Mouse (Mus musculus) MEL (cell line): ENCODE results near the gene Babam2. TPM values are rescaled to one million over a fixed set of nuclear protein-coding genes. Genes with fewer than 3 reads are reported as not detected.

ENCODE experiments used
- DNase-seq: peaks from one replicate; pipeline ENCODE4 v3.0.0; 2011; ENCODE audit warnings: low read depth, low spot score
- H3K27ac ChIP-seq: 2 replicates; pipeline ENCODE4 v1.5.1; 2012; ENCODE audit warnings: low read depth, mild to moderate bottlenecking, control low read depth, low read length, moderate library complexity; ENCODE audit not compliant: control insufficient read depth
- H3K27me3 ChIP-seq, 2 experiments: fragments of 150-350 bp in 1 of 2; sonication (generic) in 1 of 2; 2 replicates each; pipeline ENCODE4 v1.6.1; 2012; ENCODE audit warnings: low read length in 2 of 2, mild to moderate bottlenecking in 2 of 2, improper control_type of control experiment in 1 of 2, moderate library complexity in 1 of 2; ENCODE audit not compliant: insufficient read depth in 2 of 2, control insufficient read depth in 1 of 2
- H3K36me3 ChIP-seq, 2 experiments: 2 replicates each; pipeline ENCODE4 v1.6.1; 2012 to 2014; ENCODE audit warnings: low read length in 2 of 2, improper control_type of control experiment in 1 of 2, inconsistent platforms in 1 of 2, mild to moderate bottlenecking in 1 of 2; ENCODE audit not compliant: insufficient read depth in 2 of 2, control insufficient read depth in 1 of 2
- H3K4me1 ChIP-seq, 2 experiments: fragments of 150-350 bp in 1 of 2; sonication (generic) in 1 of 2; 2 replicates each; pipeline ENCODE4 v1.6.1; 2012; ENCODE audit warnings: low read length in 2 of 2, improper control_type of control experiment in 1 of 2, mild to moderate bottlenecking in 1 of 2; ENCODE audit not compliant: insufficient read depth in 2 of 2, control insufficient read depth in 1 of 2
- H3K4me3 ChIP-seq, 2 experiments: fragments of 150-350 bp in 1 of 2; sonication (generic) in 1 of 2; 2 replicates each; pipeline ENCODE4 v1.5.1; 2012; ENCODE audit warnings: low read depth in 2 of 2, low read length in 2 of 2, mild to moderate bottlenecking in 2 of 2, moderate library complexity in 2 of 2, control low read depth in 1 of 2, improper control_type of control experiment in 1 of 2; ENCODE audit not compliant: control insufficient read depth in 1 of 2, insufficient read depth in 1 of 2
- H3K79me2 ChIP-seq: 2 replicates; pipeline ENCODE4 v1.6.1; 2012; ENCODE audit warnings: mild to moderate bottlenecking, low read length, moderate library complexity; ENCODE audit not compliant: control insufficient read depth, poor library complexity, insufficient read depth
- H3K9ac ChIP-seq: 2 replicates; pipeline ENCODE4 v1.6.1; 2012; ENCODE audit warnings: low read depth, mild to moderate bottlenecking, control low read depth, low read length, moderate library complexity; ENCODE audit not compliant: control insufficient read depth, poor library complexity, severe bottlenecking
- H3K9me3 ChIP-seq: fragments of 150-350 bp; sonication (generic); replicated peaks from 2 replicates; pipeline ENCODE4 v1.6.1; 2012; ENCODE audit warnings: mild to moderate bottlenecking, low read length, improper control_type of control experiment, moderate library complexity; ENCODE audit not compliant: insufficient read depth
- CHD1 ChIP-seq: IDR thresholded peaks from 2 replicates; pipeline ENCODE4 v1.6.1; 2012; ENCODE audit warnings: low read depth, mild to moderate bottlenecking, inconsistent platforms, low read length, improper control_type of control experiment
- CHD2 ChIP-seq: IDR thresholded peaks from 2 replicates; pipeline ENCODE4 v1.6.1; 2011; ENCODE audit warnings: low read length, improper control_type of control experiment
- EP300 ChIP-seq, 2 experiments: IDR thresholded peaks; 2 replicates each; pipeline ENCODE4 v1.6.1; 2011; ENCODE audit warnings: improper control_type of control experiment in 2 of 2, low read length in 2 of 2, low read depth in 1 of 2, mild to moderate bottlenecking in 1 of 2
- ETS1 ChIP-seq: IDR thresholded peaks from 2 replicates; pipeline ENCODE4 v1.6.1; 2012; ENCODE audit warnings: low read depth, mild to moderate bottlenecking, inconsistent platforms, low read length, improper control_type of control experiment, moderate library complexity
- HCFC1 ChIP-seq: IDR thresholded peaks from 2 replicates; pipeline ENCODE4 v1.6.1; 2012; ENCODE audit warnings: low read depth, mild to moderate bottlenecking, inconsistent platforms, low read length, improper control_type of control experiment, moderate library complexity
- MAFK ChIP-seq: IDR thresholded peaks from 2 replicates; pipeline ENCODE4 v1.6.1; 2011; ENCODE audit warnings: low read depth, mild to moderate bottlenecking, low read length, improper control_type of control experiment, borderline replicate concordance
- MAX ChIP-seq: IDR thresholded peaks from 2 replicates; pipeline ENCODE4 v1.6.1; 2011; ENCODE audit warnings: low read length, improper control_type of control experiment
- MAZ ChIP-seq: IDR thresholded peaks from 2 replicates; pipeline ENCODE4 v1.6.1; 2012; ENCODE audit warnings: low read depth, mild to moderate bottlenecking, inconsistent platforms, low read length, improper control_type of control experiment
- MYB ChIP-seq: IDR thresholded peaks from 2 replicates; pipeline ENCODE4 v1.6.1; 2011; ENCODE audit warnings: mild to moderate bottlenecking, low read depth, low read length, improper control_type of control experiment
- NELFE ChIP-seq: IDR thresholded peaks from 2 replicates; pipeline ENCODE4 v1.6.1; 2011; ENCODE audit warnings: low read depth, low read length, improper control_type of control experiment
- POLR2A ChIP-seq, 2 experiments: IDR thresholded peaks; 2 replicates each; pipeline ENCODE4 v1.6.1; 2011 to 2012; ENCODE audit warnings: low read length in 2 of 2, mild to moderate bottlenecking in 2 of 2, control low read depth in 1 of 2, improper control_type of control experiment in 1 of 2, low read depth in 1 of 2, moderate library complexity in 1 of 2; ENCODE audit not compliant: control insufficient read depth in 1 of 2, insufficient read depth in 1 of 2, poor library complexity in 1 of 2
- POLR2AphosphoS5 ChIP-seq: IDR thresholded peaks from 2 replicates; pipeline ENCODE4 v1.6.1; 2012; ENCODE audit warnings: low read depth, borderline replicate concordance, mild to moderate bottlenecking, inconsistent platforms, low read length, moderate library complexity, mixed read lengths
- RAD21 ChIP-seq: IDR thresholded peaks from 2 replicates; pipeline ENCODE4 v1.6.1; 2011; ENCODE audit warnings: mild to moderate bottlenecking, low read depth, low read length, improper control_type of control experiment
- RCOR1 ChIP-seq: IDR thresholded peaks from 2 replicates; pipeline ENCODE4 v1.6.1; 2012; ENCODE audit warnings: low read depth, mild to moderate bottlenecking, inconsistent platforms, low read length, improper control_type of control experiment
- SIN3A ChIP-seq: IDR thresholded peaks from 2 replicates; pipeline ENCODE4 v1.6.1; 2012; ENCODE audit warnings: low read length, improper control_type of control experiment, inconsistent platforms
- TCF12 ChIP-seq: IDR thresholded peaks from 2 replicates; pipeline ENCODE4 v1.6.1; 2014; ENCODE audit warnings: low read depth, mild to moderate bottlenecking, inconsistent platforms, low read length, improper control_type of control experiment, moderate library complexity
- UBTF ChIP-seq: IDR thresholded peaks from 2 replicates; pipeline ENCODE4 v1.6.1; 2012; ENCODE audit warnings: low read depth, mild to moderate bottlenecking, inconsistent platforms, low read length, improper control_type of control experiment, moderate library complexity, borderline replicate concordance; ENCODE audit not compliant: insufficient read depth
- USF1 ChIP-seq: IDR thresholded peaks from 2 replicates; pipeline ENCODE4 v1.6.1; 2014; ENCODE audit warnings: low read depth, mild to moderate bottlenecking, inconsistent platforms, low read length, improper control_type of control experiment, moderate library complexity
- ZC3H11A ChIP-seq: IDR thresholded peaks from 2 replicates; pipeline ENCODE4 v1.6.1; 2012; ENCODE audit warnings: low read depth, mild to moderate bottlenecking, inconsistent platforms, low read length, improper control_type of control experiment
- polyA plus RNA-seq, 2 experiments: library from polyadenylated mRNA; stranded (reverse) in 1 of 2; unstranded in 1 of 2; fragments of >175 nt in 1 of 2; fragments of >200 nt in 1 of 2; gene quantifications; 2 replicates each; pipeline versions ENCODE4 v1.2.1 to v1.2.4; 2012; ENCODE audit warnings: low replicate concordance in 2 of 2, low read depth in 1 of 2; ENCODE audit not compliant: insufficient read length in 2 of 2, insufficient read depth in 1 of 2, missing spikeins in 1 of 2
- total RNA-seq: library from RNA; depleted of rRNA; stranded (reverse); fragments of 300-350 nt; gene quantifications from 2 replicates; pipeline ENCODE4 v1.2.3, GENCODE M21; 2012

The Babam2 gene
- total and polyA plus RNA-seq, 3 experiments, result 43.3 to 86.6 TPM; not detected in 1

DNA sequence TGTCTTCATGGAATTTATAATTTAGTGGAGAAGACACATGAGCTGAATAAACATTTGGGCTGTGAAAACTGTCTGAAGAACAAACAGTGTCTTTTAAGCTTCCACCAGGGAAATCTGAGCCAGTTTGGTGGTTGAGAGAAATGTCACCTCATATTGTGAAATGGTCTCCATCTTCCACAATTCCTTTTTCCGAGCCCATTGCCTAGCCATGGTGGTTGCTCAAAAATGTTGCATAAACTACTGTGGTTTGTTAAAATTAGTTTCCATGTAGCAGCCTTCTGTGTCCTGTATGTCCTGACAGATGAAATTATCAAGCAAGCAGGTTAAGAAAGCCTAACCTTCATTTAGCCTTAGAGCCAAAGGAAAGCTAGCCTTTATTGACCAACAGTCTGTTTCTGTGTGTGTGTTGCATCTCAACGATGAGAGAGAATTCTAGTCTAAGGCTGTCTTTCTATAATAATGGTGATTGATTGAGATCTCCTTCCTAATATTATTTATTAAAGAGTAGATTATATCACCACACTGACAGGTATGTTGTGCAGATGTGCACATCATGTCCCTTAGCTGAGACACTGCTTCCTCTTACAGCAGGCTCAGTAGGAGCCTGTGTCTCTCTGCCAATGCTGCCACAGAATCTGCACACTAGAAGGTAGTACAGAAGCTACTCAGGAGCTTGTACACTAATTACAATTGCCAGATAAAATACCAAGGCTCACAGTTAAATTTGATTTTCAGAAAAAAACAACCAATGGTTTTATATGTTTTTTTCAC, 46.8 kb upstream of the Babam2 start:
- no peak for TF ChIP-seq MAFK
- no peak for TF ChIP-seq MAZ
- TF ChIP-seq CHD2, result no peak
- no peak for TF ChIP-seq POLR2A (IDR thresholded peaks at IDR 0.05; ENCODE audit: control insufficient read depth in 1 of 2, insufficient read depth in 1 of 2, low read depth in 1 of 2, low read length in 2 of 2, poor library complexity in 1 of 2)
- TF ChIP-seq, all 39 proteins: peak for 0
- Histone ChIP-seq H3K27ac (no peak overlapping the region), H3K27me3 (no peaks in the 10 kb centered on the region), H3K4me1 (no peaks in the 10 kb centered on the region), H3K79me2 (no peaks in the 10 kb centered on the region), H3K4me3 (no peak overlapping the region), H3K36me3 (peaks cover 0 to 4% of the 10 kb centered on the region in 2 experiments; a peak in 2 of 4 replicates), H3K9ac (no peak overlapping the region), H3K9me3 (no peaks in the 10 kb centered on the region)
- DNase-seq, result no peak

- no peak overlapping the region for H3K27ac ChIP-seq
- no peaks in the 10 kb centered on the region for H3K27me3 ChIP-seq
- H3K36me3 ChIP-seq, result peaks cover 0 to 6% of the 10 kb centered on the region in 2 experiments; a peak in 2 of 4 replicates
- H3K79me2 ChIP-seq, result no peaks in the 10 kb centered on the region
- H3K9me3 ChIP-seq, result no peaks in the 10 kb centered on the region
- no peak for TF ChIP-seq MAX
- no peak for TF ChIP-seq ETS1
- no peak for TF ChIP-seq EP300 (IDR thresholded peaks at IDR 0.05; ENCODE audit: low read depth in 1 of 2, low read length in 2 of 2)
- no peak for TF ChIP-seq UBTF
- no peak for TF ChIP-seq MAFK
- TF ChIP-seq MYB, result no peak
- no peak for TF ChIP-seq USF1
- TF ChIP-seq RAD21, result no peak
- TF ChIP-seq RCOR1, result no peak
- no peak for TF ChIP-seq NELFE
- TF ChIP-seq CHD1, result no peak
- TF ChIP-seq HCFC1, result no peak
- TF ChIP-seq TCF12, result no peak
- TF ChIP-seq SIN3A, result no peak
- no peak for TF ChIP-seq ZC3H11A
- no peak for TF ChIP-seq POLR2AphosphoS5
- H3K4me1 ChIP-seq, result no peaks in the 10 kb centered on the region
- H3K9ac ChIP-seq, result no peak overlapping the region
- no peak overlapping the region for H3K4me3 ChIP-seq
- no peak for DNase-seq
Observed at GRCm38 (mm10) chr5:31655688-31656190, 41.7 kb upstream of the Babam2 start.
